Mouse (Mus musculus): Measurements from ENCODE around the gene Mesd. TPM values are rescaled to one million over a fixed set of nuclear protein-coding genes. Genes with fewer than 3 reads are reported as not detected.
"Not testable (repeated sequence)": the region's sequence is repeated elsewhere in the genome, so short reads cannot be mapped to it uniquely, and the experiment has no call there.

Mesd gene
- total RNA-seq, 2 experiments from 2014 or later, result 37.6 to 61.0 TPM

DNA sequence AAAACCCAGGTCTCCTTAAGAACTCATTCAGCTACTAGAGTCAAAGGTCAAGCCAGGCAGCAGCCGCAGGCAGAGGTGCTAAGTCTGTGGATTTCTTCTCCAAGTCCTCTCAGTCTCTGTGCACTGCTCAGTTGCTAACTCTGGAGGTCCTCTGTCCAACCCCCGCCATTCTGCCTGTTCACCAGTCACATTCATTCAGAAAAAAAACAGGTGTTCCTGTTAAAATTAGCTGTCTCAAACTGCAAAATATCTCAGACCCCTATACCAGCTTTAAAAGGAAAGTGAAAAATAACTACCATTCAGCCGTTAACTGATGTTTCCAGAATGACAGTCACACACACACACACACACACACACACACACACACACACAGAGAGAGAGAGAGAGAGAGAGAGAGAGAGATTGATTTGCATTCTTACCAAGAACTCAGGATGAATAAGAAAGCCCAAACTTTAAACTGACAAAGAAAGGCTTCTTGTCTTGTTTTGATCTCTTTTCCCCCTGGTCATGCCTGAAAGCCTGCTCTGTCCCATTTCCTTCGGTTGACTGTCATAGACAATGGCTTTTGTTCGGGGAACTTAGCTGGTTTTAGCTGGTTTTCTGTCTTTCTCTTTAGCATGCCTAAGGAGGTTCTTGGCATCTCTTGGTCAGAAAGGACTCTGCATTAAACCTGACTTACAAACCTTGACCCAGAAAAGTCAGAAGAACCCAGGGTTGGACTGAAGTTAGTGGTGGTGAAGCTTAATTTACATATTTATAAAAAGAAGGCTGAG is 5.4 kb upstream of the Mesd start:
- no peak for ATAC-seq (replicated peaks; ENCODE audit: poor library complexity)

- ATAC-seq (replicated peaks; ENCODE audit: poor library complexity), result no peak
These were observed 2.1 kb upstream of the Mesd start for GRCm38 (mm10) chr7:83882150-83882632.

DNA sequence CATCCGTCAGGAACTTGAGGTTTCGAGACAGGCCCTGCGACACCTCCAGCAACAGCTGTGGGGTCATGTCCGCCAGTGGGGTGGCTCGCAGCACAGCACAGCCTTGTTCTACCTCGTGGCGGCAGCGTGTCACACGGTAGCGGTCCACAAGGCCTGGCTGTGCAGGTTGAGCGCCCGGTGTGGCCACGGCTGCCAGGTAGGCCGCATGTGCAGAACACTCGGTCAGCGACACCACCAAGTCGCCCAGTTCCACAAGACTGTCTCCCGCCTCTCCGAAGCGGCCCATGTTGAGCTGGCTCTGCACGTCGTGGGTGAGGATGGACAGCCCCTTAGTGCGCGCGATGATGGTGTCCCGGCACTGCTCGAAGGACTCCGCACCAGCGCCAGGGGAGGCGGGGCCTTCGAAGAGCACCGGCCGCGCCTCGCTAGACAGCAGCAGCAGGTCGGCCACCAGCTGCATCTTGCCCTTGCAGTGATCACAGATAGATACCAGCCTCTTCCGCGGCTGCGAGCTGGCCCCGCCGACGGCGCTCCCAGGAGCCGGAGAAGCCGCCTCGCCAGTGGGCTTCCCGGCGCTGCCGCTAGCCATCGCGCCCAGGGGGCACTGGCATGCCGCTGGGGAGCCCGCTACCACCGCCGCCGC is 1.5 kb upstream of the Mesd start:
- ATAC-seq (replicated peaks; ENCODE audit: poor library complexity), result peak; percentile 19

DNA sequence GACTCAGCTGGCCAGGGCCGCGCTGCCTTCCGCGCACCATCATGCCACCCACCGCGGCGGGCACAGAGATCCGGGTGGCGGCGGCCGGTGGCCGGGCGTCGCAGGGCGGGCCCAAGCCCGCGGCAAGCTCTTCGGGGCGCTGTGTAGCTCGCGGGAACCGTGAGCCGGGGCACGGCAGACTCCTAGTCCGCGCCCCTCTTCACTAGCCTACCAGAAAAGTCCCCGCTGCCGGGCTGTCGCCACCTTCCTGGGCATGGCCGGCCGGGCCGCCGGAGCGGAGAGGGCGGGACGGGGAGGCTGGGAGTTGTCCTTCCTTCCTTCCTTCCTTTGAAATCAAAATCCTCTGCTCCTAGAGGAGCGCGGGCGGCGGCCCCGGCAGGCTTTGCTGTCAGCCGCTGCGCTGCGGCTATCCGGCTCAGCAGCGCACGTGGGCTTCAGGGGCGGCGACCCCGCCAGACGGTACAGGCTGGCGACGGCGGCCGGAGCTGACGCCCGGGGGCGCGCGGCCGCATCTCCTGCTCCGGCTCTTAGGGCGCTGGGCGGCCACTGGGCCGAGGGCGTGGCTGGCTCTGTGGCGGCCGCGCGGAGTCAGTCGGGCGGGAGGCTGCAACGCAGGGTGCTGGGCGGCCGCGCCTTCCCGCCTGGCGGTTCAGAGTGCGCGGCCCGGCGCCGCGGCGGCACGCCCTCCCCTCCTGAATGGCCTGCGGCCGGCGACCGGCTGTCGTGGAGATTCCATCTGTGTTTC is 818 bp upstream of the Mesd start:
- ATAC-seq (replicated peaks; ENCODE audit: poor library complexity), result peak; percentile 26

GRCm38 (mm10) chr7:83884921-83885532 is 761 bp downstream of the Mesd start:
- peak; percentile 22 for ATAC-seq (replicated peaks; ENCODE audit: poor library complexity)

- peak; percentile 29 for ATAC-seq (replicated peaks; ENCODE audit: poor library complexity)
These were observed 1.6 kb downstream of the Mesd start for GRCm38 (mm10) chr7:83885835-83886234.

DNA sequence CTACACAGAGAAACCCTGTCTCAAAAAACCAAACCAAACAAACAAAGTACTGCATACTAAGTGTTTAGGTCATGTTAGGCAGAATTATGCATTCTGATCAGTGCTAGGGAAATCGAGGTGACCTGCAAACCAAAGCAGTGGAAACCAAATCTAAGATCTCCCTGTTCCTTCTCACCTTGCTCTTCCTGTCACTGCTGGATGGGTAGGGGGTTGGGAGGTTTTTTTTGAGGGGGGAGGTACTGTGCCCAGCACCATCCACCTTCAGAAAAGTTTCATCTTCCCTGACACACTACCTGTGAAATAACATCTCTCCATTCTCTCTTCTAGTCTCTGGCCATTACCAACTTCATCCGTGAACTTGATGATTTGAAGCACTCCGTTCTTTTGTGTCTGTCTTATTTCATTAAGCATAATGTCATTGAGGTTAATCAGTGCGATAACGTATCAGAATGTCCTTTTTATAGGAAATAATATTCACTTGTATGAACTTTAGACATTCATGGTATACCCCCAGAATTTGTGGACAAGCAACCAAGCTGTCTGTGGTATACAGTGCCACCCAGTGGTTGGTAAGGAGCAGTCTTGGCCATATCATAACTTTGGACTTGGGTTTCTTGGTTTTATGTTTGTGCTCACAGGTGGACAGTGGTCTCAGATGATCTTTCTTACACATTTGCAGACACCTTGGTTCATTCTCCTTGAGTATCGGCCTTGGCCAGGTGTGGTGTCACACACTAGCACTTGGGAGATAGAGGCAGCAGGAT is 2.3 kb downstream of the Mesd start:
- ATAC-seq (replicated peaks; ENCODE audit: poor library complexity), result no peak

- no peak for ATAC-seq (replicated peaks; ENCODE audit: poor library complexity)
These were observed 5.1 kb downstream of the Mesd start for GRCm38 (mm10) chr7:83889383-83889782.

DNA sequence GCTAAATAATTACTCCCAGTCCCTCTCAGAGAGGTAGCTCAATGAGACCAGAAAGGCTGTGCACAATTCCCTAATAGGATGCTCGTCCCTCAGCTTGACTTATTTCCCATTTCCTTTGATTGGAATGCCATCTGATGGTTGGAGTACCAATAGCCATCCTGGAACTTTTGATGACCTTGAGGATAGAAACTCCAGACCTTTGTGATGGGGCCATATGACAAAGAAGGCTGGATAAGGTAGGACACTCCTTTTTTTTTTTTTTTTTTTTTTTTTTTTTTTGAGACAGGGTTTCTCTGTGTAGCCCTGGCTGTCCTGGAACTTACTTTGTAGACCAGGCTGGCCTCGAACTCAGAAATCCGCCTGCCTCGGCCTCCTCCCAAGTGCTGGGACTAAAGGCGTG is 5.7 kb downstream of the Mesd start:
- ATAC-seq (replicated peaks; ENCODE audit: poor library complexity), result not testable (repeated sequence)

DNA sequence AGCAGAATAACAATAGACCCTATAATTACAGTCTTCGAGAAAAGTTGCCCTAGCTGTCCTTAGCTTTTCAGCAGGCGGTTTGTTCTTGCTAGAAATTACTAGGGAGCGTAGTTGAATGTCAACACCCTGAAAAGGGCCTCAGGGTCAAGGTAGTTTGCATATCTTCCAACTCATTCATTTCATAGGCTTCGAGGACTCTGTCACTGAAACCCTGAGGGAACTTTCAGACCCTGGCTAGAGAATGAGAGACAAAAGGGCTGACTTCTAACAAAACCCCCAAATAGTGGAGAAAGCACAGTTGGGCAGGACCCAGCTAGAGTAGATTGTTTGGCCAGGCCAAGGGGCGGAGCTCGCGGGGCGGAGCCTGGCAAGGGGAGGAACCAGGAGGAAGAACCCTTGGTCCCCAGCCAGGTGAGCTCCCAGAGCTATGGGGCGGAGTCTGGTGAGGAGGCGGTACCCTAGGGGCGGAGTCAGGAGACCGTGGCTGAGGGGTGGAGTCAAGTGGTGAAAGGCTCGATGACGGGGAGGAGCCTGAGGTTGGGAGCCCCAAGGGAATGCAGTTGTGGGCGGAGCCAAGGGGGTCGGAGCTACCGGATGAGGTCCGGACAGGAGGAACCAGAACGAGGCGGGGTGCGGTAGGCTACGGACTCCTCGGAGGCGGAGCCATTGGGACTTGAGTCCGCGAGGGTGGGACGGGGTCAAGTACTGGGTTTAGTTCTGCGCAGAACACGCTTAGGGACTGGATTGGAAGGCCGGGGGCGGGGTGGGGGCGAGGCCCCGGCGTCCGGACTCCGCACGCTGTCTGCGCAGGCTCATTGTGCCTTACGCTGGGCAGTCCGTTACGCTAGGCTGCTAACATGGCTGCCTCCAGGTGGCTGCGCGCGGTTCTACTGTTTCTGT is 7.4 kb downstream of the Mesd start:
- peak; percentile 87 for ATAC-seq (replicated peaks; ENCODE audit: poor library complexity)

DNA sequence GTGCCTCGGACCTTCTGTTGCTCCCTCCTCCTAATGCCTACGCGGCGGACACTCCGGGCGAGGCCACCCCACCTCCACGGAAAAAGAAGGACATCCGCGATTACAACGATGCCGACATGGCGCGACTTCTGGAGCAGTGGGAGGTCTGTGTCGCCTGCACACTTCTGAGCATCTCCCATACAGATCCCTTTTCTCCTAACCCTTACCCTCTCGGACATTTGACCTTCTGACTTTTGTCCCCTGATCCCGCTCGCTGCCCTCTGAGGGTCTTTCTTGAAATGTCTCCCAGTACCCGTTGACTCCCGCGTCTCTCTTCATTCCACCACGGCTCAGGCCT is 8.0 kb downstream of the Mesd start:
- ATAC-seq (replicated peaks; ENCODE audit: poor library complexity), result no peak

DNA sequence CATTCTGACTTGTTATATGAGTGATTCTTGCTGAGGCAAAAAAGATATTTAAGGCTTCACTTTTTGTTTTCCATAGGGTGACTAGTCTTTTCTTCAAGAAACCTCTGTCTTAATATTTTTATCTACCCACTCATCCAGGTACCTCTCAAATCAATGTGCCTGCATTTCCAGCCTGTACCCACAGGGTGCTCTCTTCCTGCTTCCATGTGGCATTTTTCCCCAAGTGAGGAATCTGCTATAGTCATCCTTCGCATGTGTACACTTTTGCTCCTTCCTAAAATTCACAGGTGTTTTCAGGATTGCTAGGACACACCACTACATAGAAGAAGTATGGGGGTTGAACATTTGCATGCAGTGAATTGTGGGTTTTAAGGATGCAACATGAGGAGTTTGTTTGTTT is 10.1 kb downstream of the Mesd start:
- no peak for ATAC-seq (replicated peaks; ENCODE audit: poor library complexity)

- ATAC-seq (replicated peaks; ENCODE audit: poor library complexity), result no peak
These were observed 11.9 kb downstream of the Mesd start for GRCm38 (mm10) chr7:83896077-83896740.

GRCm38 (mm10) chr7:83898267-83898666 is 14.0 kb downstream of the Mesd start:
- ATAC-seq (replicated peaks; ENCODE audit: poor library complexity), result peak; percentile 91

DNA sequence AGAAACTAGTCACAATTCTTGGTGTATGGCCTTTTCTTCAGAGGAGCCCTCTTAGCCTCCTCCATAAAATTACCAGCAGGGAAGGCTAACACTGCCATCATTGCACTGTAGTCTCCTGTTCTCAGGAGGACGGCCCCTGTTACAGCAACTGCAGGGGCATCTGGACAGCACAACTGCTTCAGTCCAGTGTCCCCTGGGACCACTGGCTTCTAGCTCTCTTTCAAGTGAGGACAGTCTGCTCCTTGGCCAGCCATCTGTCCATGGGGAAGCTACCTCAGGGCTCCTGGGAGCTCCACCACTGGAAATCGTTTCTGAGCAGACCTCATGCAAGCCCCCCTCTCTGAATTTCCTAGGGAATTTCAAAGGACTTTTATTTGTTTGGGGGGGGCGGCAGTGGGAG is 16.3 kb downstream of the Mesd start:
- ATAC-seq (replicated peaks; ENCODE audit: poor library complexity), result no peak

- no peak for ATAC-seq (replicated peaks; ENCODE audit: poor library complexity)
These were observed 17.2 kb downstream of the Mesd start for GRCm38 (mm10) chr7:83901425-83901824.

DNA sequence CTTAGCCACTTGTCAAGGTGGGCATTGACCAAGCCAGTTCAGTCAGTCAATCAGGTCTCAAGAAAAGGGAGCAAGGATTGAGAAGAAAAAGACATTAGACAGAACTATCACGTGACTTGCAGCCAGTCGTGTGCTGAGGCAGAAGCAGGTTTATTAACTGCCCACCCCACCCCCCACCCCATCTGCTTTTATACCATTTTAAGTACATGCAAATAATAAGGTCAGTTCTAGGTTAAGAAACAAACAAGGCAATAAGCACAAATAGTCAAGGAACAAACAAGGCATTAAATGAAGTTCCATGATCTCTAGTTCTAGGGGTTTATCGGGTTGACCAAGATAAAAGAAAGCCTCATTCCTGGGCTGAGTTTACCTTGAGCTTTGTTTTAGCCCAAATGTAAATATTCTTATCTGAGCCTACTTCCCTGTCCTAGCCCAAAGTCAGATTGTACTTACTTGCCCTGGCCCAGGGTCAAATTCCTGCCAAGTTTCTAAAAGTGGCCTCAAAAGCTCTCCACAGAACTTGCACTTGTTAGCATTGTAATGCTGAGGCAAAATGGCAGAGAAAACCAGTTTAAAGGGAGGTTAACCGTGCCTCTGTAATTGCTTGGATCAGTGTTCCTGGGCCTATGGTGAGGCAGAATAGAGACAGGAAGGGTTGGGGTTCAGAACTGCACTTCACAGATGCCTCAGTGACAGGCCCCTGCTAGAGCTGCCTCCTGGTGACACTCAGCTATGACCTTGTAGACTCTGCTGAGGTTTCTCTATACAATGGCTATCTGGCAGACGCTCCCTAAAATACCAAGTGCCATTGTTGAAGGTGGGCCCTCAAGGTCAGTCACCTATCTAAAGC is 18.3 kb downstream of the Mesd start:
- no peak for ATAC-seq (replicated peaks; ENCODE audit: poor library complexity)

- ATAC-seq (replicated peaks; ENCODE audit: poor library complexity), result peak; percentile 88
These were observed 20.6 kb downstream of the Mesd start for GRCm38 (mm10) chr7:83904831-83905230.

Measured in megakaryocyte progenitor cell, adult 5-6 weeks (primary cell).